16 mouse cellular contexts compared by ENCODE assay signal in the genomic region with DNA sequence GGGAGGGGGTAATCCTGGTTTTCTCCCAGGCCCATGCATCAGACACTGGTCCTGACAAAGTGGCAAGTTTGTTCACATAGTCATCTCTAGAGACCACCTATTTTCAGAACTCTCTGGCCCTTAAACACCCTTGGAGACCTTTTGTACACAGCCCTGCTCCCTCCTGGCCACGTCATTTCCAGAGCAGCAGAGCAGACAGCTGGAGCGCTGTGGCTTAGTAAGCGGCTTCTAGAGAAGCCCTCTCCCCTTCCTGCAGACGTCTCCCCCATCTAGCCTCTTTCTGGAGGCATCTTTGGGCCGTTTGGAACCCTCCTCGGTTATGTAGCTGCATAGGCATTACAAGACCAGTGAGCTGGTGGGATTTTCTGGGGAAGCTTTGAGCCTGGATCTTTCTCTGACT. TPM values are rescaled to one million over a fixed set of nuclear protein-coding genes. Genes with fewer than 3 reads are reported as not detected.
A peak's percentile ranks its signal among the peaks of the same experiment; 100 is the strongest.
DNase-seq lines count a peak whose midpoint lies in the region; ATAC-seq and TF ChIP-seq lines count a peak whose summit lies in the region.
"Had no signal": no experiment of that assay in that cellular context is flagged by ENCODE, and none has a peak within 500 bp of the region (broad histone marks: within the 10 kb centered on the region; RNA-seq: fewer than 3 reads in every experiment).

No protein-coding gene starts in this region.

- TF ChIP-seq POLR2A in bone marrow macrophage, adult 2 months (IDR thresholded peaks at IDR 0.05; ENCODE audit: borderline replicate concordance, low read depth, low read length), result no peak

- ATAC-seq in kidney, postnatal 0 days (replicated peaks; ENCODE audit: low FRiP score, low read depth), result no peak

- H3K9ac ChIP-seq in kidney, postnatal 0 days (ENCODE audit: low read depth, low read length), result no peak overlapping the region
- H3K9ac ChIP-seq: embryonic facial prominence, embryonic 12.5 days; midbrain, embryonic 12.5 days had no signal

- peak overlapping the region; percentile 62 for H3K27ac ChIP-seq in kidney, postnatal 0 days
- H3K27ac ChIP-seq in bone marrow macrophage, adult 2 months (ENCODE audit: insufficient read depth, low read depth, low read length), result peak overlapping the region; percentile 86
- H3K27ac ChIP-seq in limb, embryonic 10.5 days, result 0 out of 2 replicates have a peak overlapping the region, but pooled peaks have one; percentile 10
- H3K27ac ChIP-seq: embryonic facial prominence, embryonic 12.5 days; midbrain, embryonic 12.5 days had no signal

- H3K27me3 ChIP-seq in kidney, postnatal 0 days (ENCODE audit: insufficient read depth, low read length), result no peaks in the 10 kb centered on the region
- no peaks in the 10 kb centered on the region for H3K27me3 ChIP-seq in limb, embryonic 10.5 days (ENCODE audit: low read depth, poor library complexity, severe bottlenecking)
- H3K27me3 ChIP-seq: embryonic facial prominence, embryonic 12.5 days had no signal

- no peaks in the 10 kb centered on the region for H3K9me3 ChIP-seq in kidney, postnatal 0 days (replicated peaks; ENCODE audit: low read length)
- no peaks in the 10 kb centered on the region for H3K9me3 ChIP-seq in limb, embryonic 10.5 days (replicated peaks)
- H3K9me3 ChIP-seq: embryonic facial prominence, embryonic 12.5 days; midbrain, embryonic 12.5 days had no signal

- WGBS in kidney, postnatal 0 days, result 41% methylated on average over 6 of the region's 6 CpGs
- WGBS in limb, embryonic 10.5 days, result 59% methylated on average over 6 of the region's 6 CpGs

- H3K4me2 ChIP-seq in kidney, postnatal 0 days (ENCODE audit: low read length), result no peak overlapping the region
- H3K4me2 ChIP-seq: embryonic facial prominence, embryonic 12.5 days; heart, embryonic 11.5 days; midbrain, embryonic 12.5 days had no signal

- no peak overlapping the region for H3K4me3 ChIP-seq in kidney, postnatal 0 days (replicated peaks; ENCODE audit: low read depth, low read length)
- no peak overlapping the region for H3K4me3 ChIP-seq in bone marrow macrophage, adult 2 months (ENCODE audit: insufficient read depth, low read length)
- no peak overlapping the region for H3K4me3 ChIP-seq in limb, embryonic 10.5 days
- H3K4me3 ChIP-seq: embryonic facial prominence, embryonic 12.5 days; midbrain, embryonic 12.5 days had no signal

- H3K4me1 ChIP-seq in kidney, postnatal 0 days (replicated peaks; ENCODE audit: insufficient read depth, low read length), result peaks cover 10% of the 10 kb centered on the region; the same call in 1 of the 2 replicates
- peaks cover 63% of the 10 kb centered on the region for H3K4me1 ChIP-seq in bone marrow macrophage, adult 2 months (ENCODE audit: control insufficient read depth, insufficient read depth, low read length)
- H3K4me1 ChIP-seq in limb, embryonic 10.5 days, result peaks cover 24% of the 10 kb centered on the region
- H3K4me1 ChIP-seq: embryonic facial prominence, embryonic 12.5 days; midbrain, embryonic 12.5 days had no signal

- peak; percentile 50 for DNase-seq in kidney, postnatal 0 days (ENCODE audit: low spot score)
- no peak for DNase-seq in kidney, adult 11 months
- DNase-seq in limb, embryonic 10.5 days (ENCODE audit: low spot score), result no peak
- DNase-seq in thymus, postnatal 4 days, result peak; percentile 56
- DNase-seq in testis, postnatal 10 days (ENCODE audit: low spot score), result no peak
- no peak for DNase-seq in layer of hippocampus, adult 9-11 months
- DNase-seq: adrenal gland, adult 8-10 months; cerebellum, adult 8-10 months; gastrocnemius, postnatal 14 days; lung, adult 18-20 months; right cerebral cortex, postnatal 25 days had no signal

- no peak for TF ChIP-seq CTCF in kidney, postnatal 0 days (IDR thresholded peaks at IDR 0.05; ENCODE audit: low read depth)
- TF ChIP-seq CTCF in bone marrow macrophage, adult 2 months (IDR thresholded peaks at IDR 0.05; ENCODE audit: low read depth, low read length), result no peak

- H3K36me3 ChIP-seq in kidney, postnatal 0 days (ENCODE audit: insufficient read depth, low read length), result no peaks in the 10 kb centered on the region
- no peaks in the 10 kb centered on the region for H3K36me3 ChIP-seq in limb, embryonic 10.5 days
- H3K36me3 ChIP-seq: embryonic facial prominence, embryonic 12.5 days; midbrain, embryonic 12.5 days had no signal

RNA-seq across cellular contexts. Expression of gene Fchsd2, which starts 21.6 kb away (rescaled TPM):
- polyA plus RNA-seq in kidney, postnatal 0 days (2015; fragmentation: Nextera tagmentation; extraction: Ambion mirVana), result 15.9 and 16.5 TPM in 2 replicates
- polyA plus RNA-seq in bone marrow macrophage, adult 2 months (2012; ENCODE audit: insufficient read depth, insufficient read length, missing spikeins), result 51.2 and 53.0 TPM in 2 replicates
- polyA plus RNA-seq in limb, embryonic 10.5 days (2016; fragmentation: Nextera tagmentation; extraction: Ambion mirVana), result 16.1 and 21.5 TPM in 2 replicates

RNA-seq across cellular contexts. Expression of gene P2ry2, which starts 58.4 kb away (rescaled TPM):
- 4.0 and 4.2 TPM in 2 replicates for polyA plus RNA-seq in kidney, postnatal 0 days (2015; fragmentation: Nextera tagmentation; extraction: Ambion mirVana)
- polyA plus RNA-seq in bone marrow macrophage, adult 2 months (2012; ENCODE audit: insufficient read depth, insufficient read length, missing spikeins), result 4.8 and 5.2 TPM in 2 replicates
- polyA plus RNA-seq in limb, embryonic 10.5 days (2016; fragmentation: Nextera tagmentation; extraction: Ambion mirVana), result 0.49 and 0.51 TPM in 2 replicates
- polyA plus RNA-seq: neural tube, embryonic 14.5 days had no signal

Comparison
In these comparisons a context has a peak if more than half of its experiments do, and no peak if none do; other contexts are left out.
1. DNase-seq: peak in kidney, postnatal 0 days (single experiment) and thymus, postnatal 4 days (single experiment); none in kidney, adult 11 months (single experiment), limb, embryonic 10.5 days (single experiment), testis, postnatal 10 days (single experiment) and layer of hippocampus, adult 9-11 months (single experiment).
2. H3K27ac ChIP-seq: peak in every context shown above with its lines; median percentile 86 in bone marrow macrophage, adult 2 months; 62 in kidney, postnatal 0 days; 10 in limb, embryonic 10.5 days.